Mouse (Mus musculus) CD4-positive helper T cell, adult 2 months (primary cell): Measurements from ENCODE around the gene Dhx58.

Experiments used
- DNase-seq: peaks from one replicate; pipeline ENCODE4 v3.0.0-alpha.2; 2012; ENCODE audit warnings: low read depth, missing footprints, low spot score

The Dhx58 gene

GRCm38 (mm10) chr11:100648405-100648804 is 55.7 kb downstream of the Dhx58 start:
- no peak for DNase-seq

- DNase-seq = peak; percentile 47
These were observed 57.8 kb downstream of the Dhx58 start for GRCm38 (mm10) chr11:100646265-100646664.
